Mouse (Mus musculus) neural tube, embryonic 14.5 days (tissue): ENCODE data around the gene Tnnc1. TPM values are rescaled to one million over a fixed set of nuclear protein-coding genes. Genes with fewer than 3 reads are reported as not detected.
A peak's percentile ranks its signal among the peaks of the same experiment; 100 is the strongest.

ENCODE experiments used
- ATAC-seq: fragments of 200-750 bp; cut with Nextera tagmentation; 2 replicates; pipeline ENCODE4 v1.8.0; 2017; ENCODE audit warnings: low read depth, mild to moderate bottlenecking, moderate TSS enrichment, moderate library complexity
- H3K27ac ChIP-seq: fragments of 300-500 bp; sonication (generic); 2 replicates; pipeline ENCODE4 v1.5.1; 2014; ENCODE audit warnings: low read depth, mild to moderate bottlenecking, control low read depth, low read length, moderate library complexity, mixed read lengths
- H3K27me3 ChIP-seq: fragments of 300-500 bp; sonication (generic); 2 replicates; pipeline ENCODE4 v1.6.1; 2014; ENCODE audit warnings: low read length; ENCODE audit not compliant: control insufficient read depth, insufficient read depth
- H3K36me3 ChIP-seq: fragments of 300-500 bp; sonication (generic); 2 replicates; pipeline ENCODE4 v1.6.1; 2014; ENCODE audit warnings: low read length, mixed read lengths; ENCODE audit not compliant: control insufficient read depth, insufficient read depth
- H3K4me1 ChIP-seq: fragments of 300-500 bp; sonication (generic); 2 replicates; pipeline ENCODE4 v1.6.1; 2014; ENCODE audit warnings: low read length; ENCODE audit not compliant: control insufficient read depth, insufficient read depth
- H3K4me2 ChIP-seq: fragments of 300-500 bp; sonication (generic); 2 replicates; pipeline ENCODE4 v1.6.1; 2014; ENCODE audit warnings: mild to moderate bottlenecking, low read depth, low read length, control low read depth
- H3K4me3 ChIP-seq: fragments of 300-500 bp; sonication (generic); 2 replicates; pipeline ENCODE4 v1.5.1; 2014; ENCODE audit warnings: low read depth, low read length, control low read depth, mixed read lengths
- H3K9ac ChIP-seq: fragments of 300-500 bp; sonication (generic); replicated peaks from 2 replicates; pipeline ENCODE4 v1.6.1; 2014; ENCODE audit warnings: low read depth, mild to moderate bottlenecking, control low read depth, low read length, mixed read lengths
- H3K9me3 ChIP-seq: fragments of 300-500 bp; sonication (generic); 2 replicates; pipeline ENCODE4 v1.6.1; 2016; ENCODE audit warnings: low read length; ENCODE audit not compliant: control insufficient read depth
- WGBS: fragments of 180-500 bp; shearing (Covaris S2); extraction: QIAGEN DNeasy Blood & Tissue Kit; methylation state at CpG from one replicate; pipeline ENCODE4 v1.1.7; 2014; 5-methylcytosine and 5-hydroxymethylcytosine counted together
- polyA plus RNA-seq: library from polyadenylated mRNA; unstranded; fragments of >200 nt; fragmentation: Nextera tagmentation; extraction: Ambion mirVana; gene quantifications from 2 replicates; pipeline ENCODE4 v1.2.1, GENCODE M21; 2014

The Tnnc1 gene
- polyA plus RNA-seq, 1 experiment from 2014 or later, result 5.5 TPM

GRCm38 (mm10) chr14:31204844-31205243 lies 3.3 kb upstream of the Tnnc1 start:
- Histone ChIP-seq H3K9ac (peak overlapping the region; percentile 88), H3K36me3 (peaks cover 40% of the 10 kb centered on the region), H3K4me1 (peaks cover 18% of the 10 kb centered on the region; the same call in 1 of the 2 replicates), H3K9me3 (no peaks in the 10 kb centered on the region), H3K27me3 (no peaks in the 10 kb centered on the region), H3K4me2 (peak overlapping the region; percentile 98), H3K27ac (no peak overlapping the region; the same call in 1 of the 2 replicates), H3K4me3 (peak overlapping the region; percentile 75)
- no peak for ATAC-seq
- WGBS, result 72% methylated on average over 4 of the region's 4 CpGs

- Histone ChIP-seq H3K36me3 (peaks cover 38% of the 10 kb centered on the region), H3K27me3 (no peaks in the 10 kb centered on the region), H3K9me3 (no peaks in the 10 kb centered on the region), H3K4me3 (peak overlapping the region; percentile 75), H3K4me1 (peaks cover 18% of the 10 kb centered on the region; the same call in 1 of the 2 replicates), H3K9ac (peak overlapping the region; percentile 88), H3K27ac (peak overlapping the region; percentile 93), H3K4me2 (peak overlapping the region; percentile 98)
- no peak for ATAC-seq
- WGBS, result 26% methylated on average over 8 of the region's 8 CpGs
These were observed 2.9 kb upstream of the Tnnc1 start for GRCm38 (mm10) chr14:31205244-31205561.

GRCm38 (mm10) chr14:31205562-31206467 lies 2.3 kb upstream of the Tnnc1 start:
- Histone ChIP-seq H3K9me3 (no peaks in the 10 kb centered on the region), H3K9ac (peak overlapping the region; percentile 88), H3K4me3 (peak overlapping the region; percentile 75), H3K27me3 (no peaks in the 10 kb centered on the region), H3K4me2 (peak overlapping the region; percentile 98), H3K36me3 (peaks cover 32% of the 10 kb centered on the region), H3K4me1 (peaks cover 18% of the 10 kb centered on the region; the same call in 1 of the 2 replicates), H3K27ac (peak overlapping the region; percentile 93)
- 1% methylated on average over 39 of the region's 39 CpGs for WGBS
- peak; percentile 75 for ATAC-seq

- Histone ChIP-seq H3K4me1 (peaks cover 18% of the 10 kb centered on the region; the same call in 1 of the 2 replicates), H3K36me3 (peaks cover 26% of the 10 kb centered on the region), H3K9ac (peak overlapping the region; percentile 88), H3K27ac (peak overlapping the region; percentile 93), H3K4me2 (peak overlapping the region; percentile 98), H3K4me3 (peak overlapping the region; percentile 75), H3K27me3 (no peaks in the 10 kb centered on the region), H3K9me3 (no peaks in the 10 kb centered on the region)
- ATAC-seq, result peak; percentile 67
- WGBS, result 0% methylated on average over 46 of the region's 48 CpGs
These were observed 1.6 kb upstream of the Tnnc1 start for GRCm38 (mm10) chr14:31206472-31206981.

- 78% methylated on average over 13 of the region's 13 CpGs for WGBS
- Histone ChIP-seq H3K9me3 (no peaks in the 10 kb centered on the region), H3K27ac (peak overlapping the region; percentile 93), H3K4me1 (peaks cover 18% of the 10 kb centered on the region; the same call in 1 of the 2 replicates), H3K27me3 (no peaks in the 10 kb centered on the region), H3K36me3 (peaks cover 19% of the 10 kb centered on the region), H3K9ac (peak overlapping the region; percentile 88), H3K4me2 (peak overlapping the region; percentile 98), H3K4me3 (peak overlapping the region; percentile 75)
- peak; percentile 42; the same call in 1 of the 2 replicates for ATAC-seq
These were observed 862 bp upstream of the Tnnc1 start for GRCm38 (mm10) chr14:31207070-31207830.

- no peak for ATAC-seq
- H3K4me3 ChIP-seq, result no peak overlapping the region
- peaks cover 15% of the 10 kb centered on the region; the same call in 1 of the 2 replicates for H3K4me1 ChIP-seq
- 88% methylated on average over 4 of the region's 4 CpGs for WGBS
- H3K4me2 ChIP-seq, result no peak overlapping the region
- no peaks in the 10 kb centered on the region for H3K27me3 ChIP-seq
- no peaks in the 10 kb centered on the region for H3K9me3 ChIP-seq
- H3K9ac ChIP-seq, result no peak overlapping the region
- H3K36me3 ChIP-seq, result peaks cover 3% of the 10 kb centered on the region; the same call in 1 of the 2 replicates
- no peak overlapping the region for H3K27ac ChIP-seq
These were observed 1.0 kb downstream of the Tnnc1 start for GRCm38 (mm10) chr14:31209133-31209557.

GRCm38 (mm10) chr14:31211854-31212253 lies 3.7 kb downstream of the Tnnc1 start:
- Histone ChIP-seq H3K4me3 (no peak overlapping the region), H3K36me3 (no peaks in the 10 kb centered on the region), H3K27me3 (no peaks in the 10 kb centered on the region), H3K9ac (no peak overlapping the region), H3K4me1 (0 out of 2 replicates have a peak, but pooled peaks cover 4% of the 10 kb centered on the region), H3K4me2 (no peak overlapping the region), H3K27ac (no peak overlapping the region), H3K9me3 (no peaks in the 10 kb centered on the region)
- WGBS, result 91% methylated on average over 6 of the region's 6 CpGs
- no peak for ATAC-seq

- Histone ChIP-seq H3K9ac (no peak overlapping the region), H3K36me3 (no peaks in the 10 kb centered on the region), H3K4me1 (no peaks in the 10 kb centered on the region; the same call in 1 of the 2 replicates), H3K27ac (no peak overlapping the region), H3K27me3 (no peaks in the 10 kb centered on the region), H3K9me3 (no peaks in the 10 kb centered on the region), H3K4me2 (no peak overlapping the region), H3K4me3 (no peak overlapping the region)
- 98% methylated on average over 3 of the region's 3 CpGs for WGBS
- ATAC-seq, result no peak
These were observed 4.4 kb downstream of the Tnnc1 start for GRCm38 (mm10) chr14:31212499-31212898.
